ENCODE assay signal across 8 mouse cellular contexts in genomic region chr2:126597279-126598241, GRCm38 (mm10). TPM values are rescaled to one million over a fixed set of nuclear protein-coding genes. Genes with fewer than 3 reads are reported as not detected.
DNase-seq lines count a peak whose midpoint lies in the region; ATAC-seq and TF ChIP-seq lines count a peak whose summit lies in the region.

No protein-coding gene starts in this region.

- H3K9me3 ChIP-seq in heart, embryonic 16.5 days (replicated peaks; ENCODE audit: control insufficient read depth, low read length), result no peaks in the 10 kb centered on the region
- H3K9me3 ChIP-seq in liver, postnatal 0 days (ENCODE audit: low read length), result no peaks in the 10 kb centered on the region
- no peaks in the 10 kb centered on the region for H3K9me3 ChIP-seq in forebrain, embryonic 11.5 days (ENCODE audit: control insufficient read depth, low read length)
- no peaks in the 10 kb centered on the region for H3K9me3 ChIP-seq in midbrain, postnatal 0 days (ENCODE audit: low read length)

- no peak for DNase-seq in heart, postnatal 25 days (ENCODE audit: low spot score)
- peak; percentile 64 for DNase-seq in thymus, postnatal 0 days (ENCODE audit: low spot score)
- no peak for DNase-seq in thymus, adult 18-20 months
- no peak for DNase-seq in liver, postnatal 0 days
- DNase-seq in forebrain, embryonic 11.5 days (ENCODE audit: low spot score), result no peak
- no peak for DNase-seq in midbrain, postnatal 0 days (ENCODE audit: low spot score)
- no peak for DNase-seq in heart, postnatal 4 days

- TF ChIP-seq CTCF in liver, postnatal 0 days (IDR thresholded peaks at IDR 0.05; ENCODE audit: low read depth), result no peak
- no peak for TF ChIP-seq CTCF in midbrain, postnatal 0 days (IDR thresholded peaks at IDR 0.05)

- no peak overlapping the region for H3K9ac ChIP-seq in heart, embryonic 16.5 days (ENCODE audit: low read length)
- no peak overlapping the region for H3K9ac ChIP-seq in liver, postnatal 0 days (replicated peaks)
- H3K9ac ChIP-seq in forebrain, embryonic 11.5 days (ENCODE audit: low read length), result no peak overlapping the region
- no peak overlapping the region for H3K9ac ChIP-seq in midbrain, postnatal 0 days (replicated peaks; ENCODE audit: low read length, poor library complexity, severe bottlenecking)

- H3K27ac ChIP-seq in heart, embryonic 16.5 days (ENCODE audit: low read length), result no peak overlapping the region
- peak overlapping the region; percentile 90 for H3K27ac ChIP-seq in liver, postnatal 0 days (ENCODE audit: low read depth)
- H3K27ac ChIP-seq in forebrain, embryonic 11.5 days (ENCODE audit: low read depth, low read length), result no peak overlapping the region
- no peak overlapping the region for H3K27ac ChIP-seq in midbrain, postnatal 0 days (ENCODE audit: low read depth, low read length)

- 75% methylated on average over 20 of the region's 20 CpGs for WGBS in heart, embryonic 16.5 days
- WGBS in liver, postnatal 0 days (ENCODE audit: insufficient replicate concordance), result 72% methylated on average over 20 of the region's 20 CpGs
- 88% methylated on average over 20 of the region's 20 CpGs for WGBS in forebrain, embryonic 11.5 days
- WGBS in midbrain, postnatal 0 days, result 73% methylated on average over 20 of the region's 20 CpGs

- intact Hi-C loops in heart, postnatal 25 days (cut with DNase I), result loop anchor here (2.0 to 5.0 kb wide), 4 partner anchors 45 to 400 kb away; partner anchors contain the start of gene Usp50

- ATAC-seq in heart, embryonic 16.5 days (replicated peaks; ENCODE audit: extremely low read depth, insufficient read depth, low FRiP score), result no peak
- peak; percentile 56 for ATAC-seq in liver, postnatal 0 days
- ATAC-seq in forebrain, embryonic 11.5 days (replicated peaks; ENCODE audit: low FRiP score), result no peak
- ATAC-seq in midbrain, postnatal 0 days (ENCODE audit: low FRiP score), result no peak

- H3K4me3 ChIP-seq in heart, embryonic 16.5 days (ENCODE audit: low read length), result no peak overlapping the region
- H3K4me3 ChIP-seq in liver, postnatal 0 days (ENCODE audit: low read depth, low read length), result peak overlapping the region; percentile 2; the same call in 1 of the 2 replicates
- H3K4me3 ChIP-seq in forebrain, embryonic 11.5 days (ENCODE audit: low read depth, low read length), result no peak overlapping the region
- H3K4me3 ChIP-seq in midbrain, postnatal 0 days (ENCODE audit: low read depth, low read length), result no peak overlapping the region

- 0 out of 2 replicates have a peak, but pooled peaks cover 2% of the 10 kb centered on the region for H3K4me1 ChIP-seq in heart, embryonic 16.5 days (ENCODE audit: control insufficient read depth, insufficient read depth, low read length)
- H3K4me1 ChIP-seq in liver, postnatal 0 days (ENCODE audit: insufficient read depth), result peaks cover 36% of the 10 kb centered on the region
- no peaks in the 10 kb centered on the region for H3K4me1 ChIP-seq in forebrain, embryonic 11.5 days (replicated peaks; ENCODE audit: control insufficient read depth, insufficient read depth, low read length)
- no peaks in the 10 kb centered on the region for H3K4me1 ChIP-seq in midbrain, postnatal 0 days (ENCODE audit: insufficient read depth, low read length)

- no peak for TF ChIP-seq EP300 in liver, postnatal 0 days (IDR thresholded peaks at IDR 0.05; ENCODE audit: low read depth)

- H3K36me3 ChIP-seq in heart, embryonic 16.5 days (ENCODE audit: control insufficient read depth, insufficient read depth), result no peaks in the 10 kb centered on the region
- no peaks in the 10 kb centered on the region; the same call in 1 of the 2 replicates for H3K36me3 ChIP-seq in liver, postnatal 0 days (replicated peaks; ENCODE audit: insufficient read depth, low read length)
- no peaks in the 10 kb centered on the region for H3K36me3 ChIP-seq in forebrain, embryonic 11.5 days (ENCODE audit: control insufficient read depth, insufficient read depth, low read length)
- H3K36me3 ChIP-seq in midbrain, postnatal 0 days (ENCODE audit: insufficient read depth, low read length), result no peaks in the 10 kb centered on the region

- H3K27me3 ChIP-seq in heart, embryonic 16.5 days (ENCODE audit: control insufficient read depth, insufficient read depth, low read length), result no peaks in the 10 kb centered on the region
- no peaks in the 10 kb centered on the region for H3K27me3 ChIP-seq in liver, postnatal 0 days (ENCODE audit: insufficient read depth, low read length)
- H3K27me3 ChIP-seq in forebrain, embryonic 11.5 days (ENCODE audit: control insufficient read depth, insufficient read depth, low read length), result no peaks in the 10 kb centered on the region
- H3K27me3 ChIP-seq in midbrain, postnatal 0 days (ENCODE audit: insufficient read depth, low read length), result no peaks in the 10 kb centered on the region

- peak overlapping the region; percentile 40 for H3K4me2 ChIP-seq in heart, embryonic 16.5 days (ENCODE audit: low read depth, low read length)
- peak overlapping the region; percentile 48 for H3K4me2 ChIP-seq in liver, postnatal 0 days (ENCODE audit: low read depth, low read length)
- no peak overlapping the region for H3K4me2 ChIP-seq in forebrain, embryonic 11.5 days (ENCODE audit: low read depth, low read length, severe bottlenecking)
- H3K4me2 ChIP-seq in midbrain, postnatal 0 days (ENCODE audit: low read depth, low read length, poor library complexity, severe bottlenecking), result no peak overlapping the region

RNA-seq across cellular contexts. Expression of gene Hdc, which starts 21.5 kb away (rescaled TPM):
- 9.8 and 11.4 TPM in 2 replicates for polyA plus RNA-seq in heart, embryonic 16.5 days (2015; fragmentation: Nextera tagmentation; extraction: Ambion mirVana)
- 1 to 10 TPM; 1.5 to 1.8 TPM for total RNA-seq in heart, postnatal 25 days (2021)
- polyA plus RNA-seq in thymus, postnatal 0 days (2015; fragmentation: Nextera tagmentation; extraction: Ambion mirVana), result 13.0 and 13.3 TPM in 2 replicates
- polyA plus RNA-seq in liver, postnatal 0 days (2015; fragmentation: Nextera tagmentation; extraction: Ambion mirVana), result 4.5 and 6.0 TPM in 2 replicates
- 0.72 and 0.75 TPM in 2 replicates for polyA plus RNA-seq in forebrain, embryonic 11.5 days (2014; fragmentation: Nextera tagmentation; extraction: Ambion mirVana)
- total RNA-seq in midbrain, postnatal 0 days (2014; rRNA removed), result 3.2 and 5.6 TPM in 2 replicates
- 2.8 and 3.8 TPM in 2 replicates for polyA plus RNA-seq in midbrain, postnatal 0 days (2015; fragmentation: Nextera tagmentation; extraction: Ambion mirVana)
- 1 to 10 TPM; 1.9 to 2.4 TPM for total RNA-seq in heart, postnatal 4 days (2021)

RNA-seq across cellular contexts. Expression of gene Slc27a2, which starts 45.4 kb away (rescaled TPM):
- 0.66 and 0.80 TPM in 2 replicates for polyA plus RNA-seq in heart, embryonic 16.5 days (2015; fragmentation: Nextera tagmentation; extraction: Ambion mirVana)
- total RNA-seq in heart, postnatal 25 days (2021), result under 1 TPM; 0.11 to 0.26 TPM
- 2.7 and 2.8 TPM in 2 replicates for polyA plus RNA-seq in thymus, postnatal 0 days (2015; fragmentation: Nextera tagmentation; extraction: Ambion mirVana)
- 1,036 and 1,041 TPM in 2 replicates for polyA plus RNA-seq in liver, postnatal 0 days (2015; fragmentation: Nextera tagmentation; extraction: Ambion mirVana)
- 4.5 and 4.8 TPM in 2 replicates for polyA plus RNA-seq in forebrain, embryonic 11.5 days (2014; fragmentation: Nextera tagmentation; extraction: Ambion mirVana)
- 10.7 and 13.6 TPM in 2 replicates for total RNA-seq in midbrain, postnatal 0 days (2014; rRNA removed)
- polyA plus RNA-seq in midbrain, postnatal 0 days (2015; fragmentation: Nextera tagmentation; extraction: Ambion mirVana), result 10.7 and 10.9 TPM in 2 replicates
- total RNA-seq in heart, postnatal 4 days (2021), result not detected

Comparison
In these comparisons a context has a peak if more than half of its experiments do, and no peak if none do; other contexts are left out.
1. H3K4me2 ChIP-seq: peak in heart, embryonic 16.5 days (single experiment) and liver, postnatal 0 days (single experiment); none in forebrain, embryonic 11.5 days (single experiment) and midbrain, postnatal 0 days (single experiment).
2. RNA of gene Slc27a2, which starts 45.4 kb away (polyA plus RNA-seq): 1,036 to 1,041 TPM in liver, postnatal 0 days; 10.7 to 10.9 TPM in midbrain, postnatal 0 days, 4.5 to 4.8 TPM in forebrain, embryonic 11.5 days, 2.7 to 2.8 TPM in thymus, postnatal 0 days and 0.66 to 0.80 TPM in heart, embryonic 16.5 days; every median in the first group is over 10 times any median in the second.